Mouse (Mus musculus) small intestine, adult 2 months (tissue): ENCODE measurements around the gene Gm27029.

ENCODE experiments used
- CTCF ChIP-seq: fragments of 200-500 bp; IDR thresholded peaks from 2 replicates; pipeline ENCODE4 v1.5.1; 2012; ENCODE audit warnings: low read depth, mild to moderate bottlenecking, control low read depth, inconsistent platforms, low read length, moderate library complexity, mixed read lengths; ENCODE audit not compliant: insufficient replicate concordance, insufficient read length; ENCODE audit errors: extremely low read depth
- POLR2A ChIP-seq: fragments of 200-500 bp; IDR thresholded peaks from 2 replicates; pipeline ENCODE4 v1.6.1; 2012; ENCODE audit warnings: low read depth, mild to moderate bottlenecking, control low read depth, inconsistent platforms, low read length, moderate library complexity

DNA sequence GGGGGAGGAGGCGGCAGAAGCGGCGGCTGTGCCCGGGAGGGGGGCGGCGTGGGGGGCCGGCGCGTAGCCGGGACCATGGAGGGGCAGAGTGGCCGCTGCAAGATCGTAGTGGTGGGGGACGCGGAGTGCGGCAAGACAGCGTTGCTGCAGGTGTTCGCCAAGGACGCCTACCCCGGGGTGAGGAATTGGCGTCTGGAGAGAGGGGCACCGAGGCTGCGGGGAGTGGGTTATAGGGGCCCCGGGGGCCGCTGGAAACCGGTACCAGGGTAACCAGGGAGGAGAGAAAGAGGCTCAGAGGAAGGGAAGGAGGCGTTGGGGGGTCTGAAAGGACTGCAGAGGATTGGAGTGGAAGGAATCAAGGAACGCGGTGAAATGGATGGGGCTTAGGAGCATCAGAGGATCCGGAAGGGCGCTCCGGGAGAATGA lies 43.7 kb upstream of the Gm27029 start:
- no peak for TF ChIP-seq POLR2A
- no peak for TF ChIP-seq CTCF
